Mouse (Mus musculus): ENCODE results near the gene H2afv. TPM values are rescaled to one million over a fixed set of nuclear protein-coding genes. Genes with fewer than 3 reads are reported as not detected.

The H2afv gene
- 200 and 218 TPM in 2 replicates for polyA plus RNA-seq (2011; ENCODE audit: insufficient read depth, insufficient read length, low read depth, missing spikeins)

DNA sequence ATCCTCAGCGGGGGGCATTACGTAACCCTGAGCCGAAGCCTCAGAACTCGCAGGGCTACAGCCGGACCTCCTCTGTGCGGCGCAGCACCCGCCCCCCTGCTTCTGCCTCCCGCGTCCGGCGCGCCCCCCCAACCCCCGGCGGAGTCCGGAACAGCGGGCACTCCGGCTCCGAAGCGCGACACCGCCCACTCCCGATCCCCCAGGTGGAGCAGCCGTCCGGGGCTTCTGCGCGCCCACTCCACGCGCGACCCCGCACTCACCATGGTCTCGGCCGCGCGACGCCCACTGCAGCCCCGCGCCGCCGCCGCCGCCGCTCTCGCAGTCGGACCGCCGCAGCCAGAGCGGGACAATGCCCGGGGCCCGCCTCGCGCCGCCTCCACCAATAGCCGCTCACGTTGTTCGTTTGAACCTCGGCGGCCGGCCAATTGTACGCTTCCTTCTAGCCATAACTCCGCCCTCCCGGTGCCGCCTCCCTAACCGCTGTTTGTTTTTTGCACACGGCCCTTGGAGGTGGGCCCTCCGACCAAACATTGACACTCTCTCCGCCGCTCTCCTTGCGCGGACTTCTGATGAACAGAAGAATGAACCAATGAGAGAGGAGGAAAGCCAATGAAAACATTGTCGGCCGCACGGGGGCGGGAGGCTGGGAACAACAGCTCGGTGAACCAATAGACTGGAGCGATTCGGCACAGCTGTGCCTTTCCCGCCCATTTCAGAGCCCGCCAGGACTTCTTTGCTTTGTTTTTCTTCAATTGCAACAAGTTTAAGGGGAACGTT lies at the start of gene H2afv:
TSS of gene H2afv (minus strand) at position 367 of the 777 bp plus-strand sequence.
- no peaks in the 10 kb centered on the region; the same call in 1 of the 2 replicates for H3K36me3 ChIP-seq (ENCODE audit: control insufficient read depth, insufficient read depth, low read length, poor library complexity, severe bottlenecking)

DNA sequence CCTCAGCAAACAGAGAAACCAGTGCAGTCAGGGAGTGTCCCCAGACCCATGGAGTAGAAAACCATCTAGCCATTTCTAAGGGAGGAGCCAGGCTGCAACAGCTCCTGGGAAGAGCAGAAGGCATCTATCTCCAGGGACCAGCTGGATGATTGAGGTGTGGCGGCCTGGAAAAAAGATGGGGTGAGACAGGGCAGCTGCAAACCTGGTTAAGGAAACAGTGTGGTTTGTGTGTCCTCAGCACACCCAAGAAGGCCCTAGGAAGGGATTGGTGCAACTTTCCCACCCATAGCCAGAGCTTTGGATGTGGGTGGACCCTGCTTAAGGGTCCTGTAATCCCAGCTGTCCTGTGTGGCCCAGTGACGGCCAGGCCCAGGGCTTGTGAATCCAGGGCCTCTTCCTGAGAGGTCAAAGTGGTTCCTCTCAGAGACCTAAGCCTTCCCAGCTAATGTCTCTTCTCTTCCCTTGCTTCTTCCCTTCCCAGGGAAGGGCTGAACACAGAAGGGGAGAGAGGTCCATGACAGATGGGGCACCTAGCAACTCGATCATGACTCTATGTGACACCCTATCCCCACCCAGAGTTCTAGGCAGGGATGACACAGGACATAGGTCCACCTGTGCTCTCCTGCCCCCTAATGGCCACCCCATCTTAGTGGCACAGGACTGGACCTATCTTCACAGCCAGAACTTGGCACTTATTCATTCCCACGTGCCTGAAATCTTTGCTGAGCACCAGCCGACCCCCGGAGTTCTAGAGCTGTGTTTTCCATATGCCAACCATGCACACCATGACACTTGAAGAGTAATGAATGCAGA lies 45.7 kb upstream of the H2afv start:
- Histone ChIP-seq H3K36me3 (ENCODE audit: control insufficient read depth, insufficient read depth, low read length, poor library complexity, severe bottlenecking) (no peaks in the 10 kb centered on the region), H3K27me3 (ENCODE audit: control insufficient read depth, insufficient read depth, low read length, poor library complexity, severe bottlenecking) (no peaks in the 10 kb centered on the region), H3K4me1 (ENCODE audit: control insufficient read depth, insufficient read depth, low read length) (peaks cover 3% of the 10 kb centered on the region), H3K27ac (ENCODE audit: insufficient read depth, low read length) (peak overlapping the region; percentile 29), H3K4me3 (ENCODE audit: low read depth, low read length) (no peak overlapping the region), H3K9me3 (replicated peaks; ENCODE audit: control insufficient read depth, insufficient read depth, low read length, poor library complexity, severe bottlenecking) (no peaks in the 10 kb centered on the region), H3K9ac (ENCODE audit: low read depth, poor library complexity, severe bottlenecking) (no peak overlapping the region)
- TF ChIP-seq CTCF (IDR thresholded peaks at IDR 0.05; ENCODE audit: low read depth, low read length) (peak; percentile 95), EP300 (IDR thresholded peaks at IDR 0.05; ENCODE audit: insufficient read depth, low read depth, low read length) (no peak)

More for the DNA sequence above, at the start of gene H2afv:
- peaks cover 5% of the 10 kb centered on the region for H3K4me1 ChIP-seq (ENCODE audit: control insufficient read depth, insufficient read depth, low read length)
- H3K9ac ChIP-seq (ENCODE audit: low read depth, poor library complexity, severe bottlenecking), result peak within 1 kb of the TSS; percentile 96
- TF ChIP-seq CTCF (IDR thresholded peaks at IDR 0.05; ENCODE audit: low read depth, low read length), result no peak
- 0 out of 2 replicates have a peak, but pooled peaks have one; percentile 57 for TF ChIP-seq EP300 (IDR thresholded peaks at IDR 0.05; ENCODE audit: insufficient read depth, low read depth, low read length)
- no peak for TF ChIP-seq POLR2A (IDR thresholded peaks at IDR 0.05; ENCODE audit: insufficient read depth, low read length)
- H3K27ac ChIP-seq (ENCODE audit: insufficient read depth, low read length), result peak within 1 kb of the TSS; percentile 90
- no peaks in the 10 kb centered on the region for H3K9me3 ChIP-seq (replicated peaks; ENCODE audit: control insufficient read depth, insufficient read depth, low read length, poor library complexity, severe bottlenecking)
- peak within 1 kb of the TSS; percentile 89 for H3K4me3 ChIP-seq (ENCODE audit: low read depth, low read length)
- H3K27me3 ChIP-seq (ENCODE audit: control insufficient read depth, insufficient read depth, low read length, poor library complexity, severe bottlenecking), result no peaks in the 10 kb centered on the region

DNA sequence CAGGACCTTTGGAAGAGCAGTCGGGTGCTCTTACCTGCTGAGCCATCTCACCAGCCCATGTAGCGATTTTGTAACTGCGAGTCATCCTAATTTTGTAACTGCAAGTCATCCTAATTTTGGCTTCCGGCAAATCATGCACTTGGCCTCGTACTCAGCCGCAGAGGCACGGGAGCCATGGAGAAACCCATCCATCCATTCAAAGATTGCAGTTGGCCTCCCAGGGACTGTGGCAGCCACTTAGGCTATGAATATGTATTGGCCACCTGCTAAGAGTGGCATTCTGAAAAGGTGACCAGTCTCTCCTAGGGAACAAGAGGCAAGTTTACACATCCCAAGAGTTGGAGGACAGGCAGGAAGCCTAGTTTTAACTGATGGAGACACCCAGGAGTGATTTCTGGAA lies 45.0 kb upstream of the H2afv start:
- TF ChIP-seq EP300 (IDR thresholded peaks at IDR 0.05; ENCODE audit: insufficient read depth, low read depth, low read length) (no peak), POLR2A (IDR thresholded peaks at IDR 0.05; ENCODE audit: insufficient read depth, low read length) (no peak), CTCF (IDR thresholded peaks at IDR 0.05; ENCODE audit: low read depth, low read length) (no peak)
- H3K4me3 ChIP-seq (ENCODE audit: low read depth, low read length), result no peak overlapping the region
- no peaks in the 10 kb centered on the region for H3K36me3 ChIP-seq (ENCODE audit: control insufficient read depth, insufficient read depth, low read length, poor library complexity, severe bottlenecking)
- no peak overlapping the region for H3K9ac ChIP-seq (ENCODE audit: low read depth, poor library complexity, severe bottlenecking)
- H3K9me3 ChIP-seq (replicated peaks; ENCODE audit: control insufficient read depth, insufficient read depth, low read length, poor library complexity, severe bottlenecking), result no peaks in the 10 kb centered on the region
- peak overlapping the region; percentile 29 for H3K27ac ChIP-seq (ENCODE audit: insufficient read depth, low read length)
- no peaks in the 10 kb centered on the region for H3K27me3 ChIP-seq (ENCODE audit: control insufficient read depth, insufficient read depth, low read length, poor library complexity, severe bottlenecking)
- peaks cover 3% of the 10 kb centered on the region for H3K4me1 ChIP-seq (ENCODE audit: control insufficient read depth, insufficient read depth, low read length)

DNA sequence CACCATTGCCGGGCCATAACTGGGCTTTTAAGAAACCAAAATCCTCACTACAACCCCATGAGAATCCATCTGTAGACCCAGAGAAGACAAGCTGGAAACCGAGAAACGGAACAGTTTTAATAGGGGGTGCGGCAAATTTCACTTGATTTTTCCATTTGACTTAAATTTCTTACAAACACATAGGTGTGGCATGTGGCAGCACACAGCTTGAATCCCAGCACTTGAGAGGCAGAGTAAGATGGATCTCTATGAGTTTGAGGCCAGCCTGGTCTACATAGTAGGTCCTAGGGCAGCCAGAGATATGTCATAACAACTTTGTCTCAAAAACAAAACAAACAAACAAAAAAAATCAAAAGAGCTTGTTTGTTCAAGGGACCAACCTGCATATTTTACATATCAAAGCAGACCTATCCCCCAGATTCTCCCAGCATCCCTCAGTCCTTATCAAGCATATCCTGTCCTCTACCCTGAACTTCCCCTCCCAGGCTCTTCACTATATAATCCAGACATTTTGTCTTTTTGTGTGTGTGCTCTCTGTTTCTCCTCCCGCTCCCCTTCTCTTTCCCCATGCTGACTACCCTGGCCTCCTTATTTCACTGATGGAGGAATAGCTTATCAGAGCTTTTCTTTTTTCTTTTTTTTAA lies 43.9 kb upstream of the H2afv start:
- Histone ChIP-seq H3K36me3 (ENCODE audit: control insufficient read depth, insufficient read depth, low read length, poor library complexity, severe bottlenecking) (no peaks in the 10 kb centered on the region), H3K4me3 (ENCODE audit: low read depth, low read length) (no peak overlapping the region), H3K9ac (ENCODE audit: low read depth, poor library complexity, severe bottlenecking) (peak overlapping the region; percentile 4), H3K4me1 (ENCODE audit: control insufficient read depth, insufficient read depth, low read length) (peaks cover 3% of the 10 kb centered on the region), H3K27ac (ENCODE audit: insufficient read depth, low read length) (peak overlapping the region; percentile 82), H3K27me3 (ENCODE audit: control insufficient read depth, insufficient read depth, low read length, poor library complexity, severe bottlenecking) (no peaks in the 10 kb centered on the region), H3K9me3 (replicated peaks; ENCODE audit: control insufficient read depth, insufficient read depth, low read length, poor library complexity, severe bottlenecking) (no peaks in the 10 kb centered on the region)
- no peak for TF ChIP-seq CTCF (IDR thresholded peaks at IDR 0.05; ENCODE audit: low read depth, low read length)

DNA sequence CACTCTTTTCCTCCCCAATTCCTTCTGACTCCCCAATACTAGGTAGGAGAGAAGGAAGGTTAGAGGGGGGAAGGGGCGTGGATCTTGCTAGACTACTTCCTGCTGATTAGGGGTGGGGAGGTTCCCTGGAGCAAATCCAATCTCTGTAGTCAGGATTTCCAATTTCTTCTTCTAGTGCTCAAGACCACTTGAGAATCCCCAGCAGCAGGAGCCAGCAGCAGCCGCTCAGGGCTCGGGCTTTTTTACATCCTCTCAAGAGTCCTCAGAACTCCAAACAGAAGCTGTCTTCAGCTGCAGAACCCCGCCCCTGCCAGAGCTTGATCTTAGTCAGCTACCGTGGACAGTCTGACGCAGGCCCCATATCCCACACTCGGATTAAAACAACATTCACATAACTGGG lies 43.3 kb upstream of the H2afv start:
- Histone ChIP-seq H3K4me3 (ENCODE audit: low read depth, low read length) (peak overlapping the region; percentile 14; the same call in 1 of the 2 replicates), H3K9ac (ENCODE audit: low read depth, poor library complexity, severe bottlenecking) (peak overlapping the region; percentile 4), H3K27me3 (ENCODE audit: control insufficient read depth, insufficient read depth, low read length, poor library complexity, severe bottlenecking) (no peaks in the 10 kb centered on the region), H3K36me3 (ENCODE audit: control insufficient read depth, insufficient read depth, low read length, poor library complexity, severe bottlenecking) (no peaks in the 10 kb centered on the region), H3K4me1 (ENCODE audit: control insufficient read depth, insufficient read depth, low read length) (peaks cover 3% of the 10 kb centered on the region), H3K27ac (ENCODE audit: insufficient read depth, low read length) (peak overlapping the region; percentile 82), H3K9me3 (replicated peaks; ENCODE audit: control insufficient read depth, insufficient read depth, low read length, poor library complexity, severe bottlenecking) (no peaks in the 10 kb centered on the region)
- no peak for TF ChIP-seq POLR2A (IDR thresholded peaks at IDR 0.05; ENCODE audit: insufficient read depth, low read length)
- no peak for TF ChIP-seq CTCF (IDR thresholded peaks at IDR 0.05; ENCODE audit: low read depth, low read length)
- no peak for TF ChIP-seq EP300 (IDR thresholded peaks at IDR 0.05; ENCODE audit: insufficient read depth, low read depth, low read length)
